Mouse (Mus musculus) mesoderm, embryonic 11.5 days (tissue): ENCODE measurements at regions not wholly inside any gene's neighbourhood (a gene's known extent, or its start where the extent isn't known, plus 50 kb on each side); places are given as distances from the start of the nearest gene placed in this dataset.

ENCODE experiments used
- DNase-seq: peaks from one replicate; pipeline ENCODE4 v3.0.0-alpha.2; 2012; ENCODE audit warnings: low read depth, low spot score

GRCm38 (mm10) chr15:59954345-59954744, 62.1 kb downstream of the 4933412E24Rik start:
- no peak for DNase-seq

GRCm38 (mm10) chr15:59953857-59954256, 62.6 kb downstream of the 4933412E24Rik start:
- DNase-seq = no peak

GRCm38 (mm10) chr15:59950617-59951216, 65.7 kb downstream of the 4933412E24Rik start:
- DNase-seq = no peak

- DNase-seq = peak; percentile 15
Measured at GRCm38 (mm10) chr15:59945208-59945607, 71.2 kb downstream of the 4933412E24Rik start.

- DNase-seq = no peak
Measured at GRCm38 (mm10) chr15:59936486-59936885, 79.9 kb downstream of the 4933412E24Rik start.

- DNase-seq = peak; percentile 9
Measured at GRCm38 (mm10) chr15:59913860-59914259, 102.6 kb downstream of the 4933412E24Rik start.

GRCm38 (mm10) chr15:59908300-59908699, 108.1 kb downstream of the 4933412E24Rik start:
- DNase-seq = no peak

- DNase-seq = peak; percentile 59
Measured at GRCm38 (mm10) chr15:59905832-59906797, 110.3 kb downstream of the 4933412E24Rik start.

- DNase-seq = no peak
Measured at GRCm38 (mm10) chr15:59904741-59905140, 111.7 kb downstream of the 4933412E24Rik start.

- DNase-seq = no peak
Measured at GRCm38 (mm10) chr15:59888996-59889395, 127.4 kb downstream of the 4933412E24Rik start.

- DNase-seq = no peak
Measured at GRCm38 (mm10) chr15:59888131-59888459, 128.3 kb downstream of the 4933412E24Rik start.

GRCm38 (mm10) chr15:59887381-59888130, 128.9 kb downstream of the 4933412E24Rik start:
- peak; percentile 13 for DNase-seq

GRCm38 (mm10) chr15:59886036-59886435, 130.4 kb downstream of the 4933412E24Rik start:
- DNase-seq = no peak

GRCm38 (mm10) chr15:59882444-59882843, 134.0 kb downstream of the 4933412E24Rik start:
- DNase-seq = no peak

GRCm38 (mm10) chr15:59880426-59880825, 136.0 kb downstream of the 4933412E24Rik start:
- DNase-seq = no peak

- DNase-seq = no peak
Measured at GRCm38 (mm10) chr15:59879311-59879710, 137.1 kb downstream of the 4933412E24Rik start.

- peak; percentile 15 for DNase-seq
Measured at GRCm38 (mm10) chr15:59876279-59876742, 140.1 kb downstream of the 4933412E24Rik start.

GRCm38 (mm10) chr15:59866701-59867100, 149.7 kb downstream of the 4933412E24Rik start:
- DNase-seq = no peak

- DNase-seq = peak; percentile 49
Measured at GRCm38 (mm10) chr15:59864746-59865499, 151.5 kb downstream of the 4933412E24Rik start.

- DNase-seq = no peak
Measured at GRCm38 (mm10) chr15:59852271-59853000, 164.0 kb downstream of the 4933412E24Rik start.
